Mouse (Mus musculus) liver, adult 2 months (tissue): ENCODE data around the gene Syt12. TPM values are rescaled to one million over a fixed set of nuclear protein-coding genes. Genes with fewer than 3 reads are reported as not detected.

Experiments
- DNase-seq: peaks from one replicate; pipeline ENCODE4 v3.0.0-alpha.2; 2011; ENCODE audit warnings: low read depth, low spot score; ENCODE audit errors: extremely low read depth
- H3K27ac ChIP-seq: fragments of 200-500 bp; replicated peaks from 2 replicates; pipeline ENCODE4 v1.5.1; 2012; ENCODE audit warnings: low read depth, mild to moderate bottlenecking, control low read depth, inconsistent platforms, low read length; ENCODE audit not compliant: insufficient read depth
- H3K27me3 ChIP-seq: fragments of 200-500 bp; 2 replicates; pipeline ENCODE4 v1.6.1; 2012; ENCODE audit warnings: mild to moderate bottlenecking, moderate library complexity, low read length, inconsistent platforms; ENCODE audit not compliant: control insufficient read depth, insufficient read depth
- H3K36me3 ChIP-seq: fragments of 200-500 bp; 2 replicates; pipeline ENCODE4 v1.6.1; 2012; ENCODE audit warnings: low read length, inconsistent platforms; ENCODE audit not compliant: control insufficient read depth, insufficient read depth
- H3K4me1 ChIP-seq: fragments of 200-500 bp; 2 replicates; pipeline ENCODE4 v1.6.1; 2011; ENCODE audit warnings: low read length; ENCODE audit not compliant: control insufficient read depth, insufficient read depth
- H3K4me3 ChIP-seq: fragments of 200-500 bp; 2 replicates; pipeline ENCODE4 v1.5.1; 2011; ENCODE audit warnings: low read depth, mild to moderate bottlenecking, control low read depth, low read length, moderate library complexity; ENCODE audit not compliant: insufficient read depth
- H3K79me2 ChIP-seq: fragments of 200-500 bp; 2 replicates; pipeline ENCODE4 v1.6.1; 2012; ENCODE audit warnings: inconsistent platforms, mild to moderate bottlenecking, low read length, moderate library complexity; ENCODE audit not compliant: control insufficient read depth, insufficient read depth
- H3K9ac ChIP-seq: fragments of 200-500 bp; 2 replicates; pipeline ENCODE4 v1.6.1; 2012; ENCODE audit warnings: low read depth, mild to moderate bottlenecking, control low read depth, inconsistent platforms, low read length
- CTCF ChIP-seq: fragments of 200-500 bp; IDR thresholded peaks from 2 replicates; pipeline ENCODE4 v1.5.1; 2011; ENCODE audit warnings: low read depth, low read length, control low read depth
- POLR2A ChIP-seq: fragments of 200-500 bp; IDR thresholded peaks from 2 replicates; pipeline ENCODE4 v1.6.1; 2011; ENCODE audit warnings: low read length, control low read depth; ENCODE audit not compliant: insufficient read depth; ENCODE audit errors: extremely low read depth
- WGBS: fragments of 180-500 bp; shearing (Covaris S2); methylation state at CpG from one replicate; pipeline ENCODE4 v1.1.7; 2018; 5-methylcytosine and 5-hydroxymethylcytosine counted together
- polyA plus RNA-seq: library from polyadenylated mRNA; depleted of rRNA; stranded (reverse); fragments of >200 nt; gene quantifications from 2 replicates; pipeline ENCODE4 v1.2.3, GENCODE M21; 2012
- total RNA-seq: library from RNA; depleted of rRNA; stranded (reverse); fragments of >200 nt; gene quantifications from 2 replicates; pipeline ENCODE4 v1.2.3, GENCODE M21; 2014

Gene Syt12
- total and polyA plus RNA-seq, 2 experiments, result 0.28 to 0.91 TPM

DNA sequence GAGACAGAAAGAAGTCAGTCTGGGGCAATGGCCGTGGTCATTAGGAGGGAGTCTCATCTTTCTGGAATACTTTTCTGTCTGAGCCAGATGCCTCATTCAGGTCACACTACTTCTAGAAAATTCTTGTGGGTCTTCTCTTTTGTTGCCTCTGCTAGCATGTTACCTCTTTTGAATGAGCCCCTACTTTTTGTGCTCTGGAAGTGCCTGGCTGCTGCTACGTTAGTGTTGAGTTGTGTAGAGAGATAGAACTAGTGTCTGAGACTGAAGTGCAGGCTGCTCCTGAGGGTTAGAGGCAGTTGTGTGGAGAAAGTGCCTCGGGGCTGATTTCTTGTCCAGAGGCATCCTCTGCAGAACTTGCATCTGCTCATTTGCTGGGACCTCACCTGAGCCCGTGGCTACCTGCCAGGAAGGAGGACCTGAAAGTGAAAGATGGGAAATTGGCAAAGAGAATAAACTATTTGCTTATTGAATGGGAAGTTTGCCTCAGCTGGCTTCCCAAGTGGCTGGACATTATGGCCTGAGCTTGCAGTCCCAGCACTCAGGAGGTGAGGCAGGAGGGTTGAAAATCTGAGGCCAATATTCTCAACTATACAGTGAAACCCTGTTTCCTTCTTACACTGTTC is 36.1 kb upstream of the Syt12 start:
- peaks cover 26% of the 10 kb centered on the region for H3K4me1 ChIP-seq
- no peak overlapping the region for H3K9ac ChIP-seq
- peaks cover 10% of the 10 kb centered on the region; the same call in 1 of the 2 replicates for H3K36me3 ChIP-seq
- peaks cover 20% of the 10 kb centered on the region; the same call in 1 of the 2 replicates for H3K79me2 ChIP-seq
- no peaks in the 10 kb centered on the region for H3K27me3 ChIP-seq
- no peak overlapping the region for H3K4me3 ChIP-seq
- peak overlapping the region; percentile 39 for H3K27ac ChIP-seq
- TF ChIP-seq CTCF, result no peak
- no peak for TF ChIP-seq POLR2A
- peak; percentile 61 for DNase-seq
- WGBS, result 31% methylated on average over 4 of the region's 4 CpGs

- 5% methylated on average over 13 of the region's 13 CpGs for WGBS
- H3K27me3 ChIP-seq, result no peaks in the 10 kb centered on the region
- no peak for TF ChIP-seq POLR2A
- no peak for TF ChIP-seq CTCF
- peak overlapping the region; percentile 72 for H3K27ac ChIP-seq
- DNase-seq, result peak; percentile 63
- H3K9ac ChIP-seq, result peak overlapping the region; percentile 91
- H3K36me3 ChIP-seq, result peaks cover 2% of the 10 kb centered on the region; the same call in 1 of the 2 replicates
- peak overlapping the region; percentile 81 for H3K4me3 ChIP-seq
- H3K4me1 ChIP-seq, result peaks cover 30% of the 10 kb centered on the region
- peaks cover 18% of the 10 kb centered on the region; the same call in 1 of the 2 replicates for H3K79me2 ChIP-seq
Measured at GRCm38 (mm10) chr19:4511116-4511841, 34.0 kb upstream of the Syt12 start.

DNA sequence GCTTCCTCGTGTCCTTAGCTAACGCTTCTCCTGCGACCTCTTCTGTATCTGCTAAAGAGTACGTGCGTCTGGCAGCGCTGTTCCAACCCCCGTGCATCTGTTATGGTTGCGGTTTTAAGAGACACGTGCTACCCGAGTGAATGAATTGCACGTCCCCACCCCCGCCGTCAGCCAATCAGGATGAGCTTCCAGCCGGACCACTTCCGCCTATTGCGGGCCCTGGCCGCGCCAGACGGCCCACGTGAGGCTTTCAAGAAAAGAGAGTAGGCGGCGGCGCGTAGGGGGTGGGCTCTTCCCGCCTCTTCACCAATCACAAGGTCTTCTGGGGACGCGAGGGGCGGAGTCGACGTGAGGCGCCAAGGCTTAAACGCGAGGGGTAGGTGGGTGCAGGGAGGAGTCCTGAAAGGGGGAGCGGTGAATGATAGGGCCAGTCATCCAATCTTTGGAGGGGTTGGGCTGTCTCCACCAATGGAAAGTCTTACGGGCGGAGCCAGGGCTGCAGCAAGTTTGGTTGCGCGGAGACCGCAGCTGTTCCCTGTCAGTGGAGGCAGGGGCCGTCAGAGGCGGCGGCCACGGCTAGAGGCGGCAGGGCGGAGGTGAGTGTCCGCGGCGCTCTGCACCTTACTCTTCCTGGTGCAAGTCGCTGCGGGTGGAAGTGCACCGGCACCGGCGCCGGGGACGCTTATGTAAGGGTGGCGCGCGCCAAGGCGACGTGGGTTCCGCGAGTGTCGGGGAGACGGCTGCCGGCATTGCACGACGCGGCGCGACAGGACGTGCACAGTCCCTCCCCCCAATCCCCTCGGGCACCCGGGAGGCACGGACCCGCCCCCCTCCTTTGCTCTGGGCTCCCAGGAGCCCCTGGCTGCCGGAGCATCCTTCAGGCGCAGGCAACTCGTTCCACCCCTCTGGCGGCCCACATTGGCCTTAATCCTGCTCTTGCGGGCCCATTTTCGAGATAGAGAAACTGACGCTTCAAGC is 33.0 kb upstream of the Syt12 start, which contains the start of gene Pcx:
Pcx (plus strand) TSS at position 487 of the 978 bp plus-strand sequence.
- H3K36me3 ChIP-seq, result no peaks in the 10 kb centered on the region
- peak within 1 kb of the TSS; percentile 91 for H3K9ac ChIP-seq
- peak within 1 kb of the TSS; percentile 81 for H3K4me3 ChIP-seq
- H3K4me1 ChIP-seq, result peaks cover 28% of the 10 kb centered on the region
- H3K27ac ChIP-seq, result peak within 1 kb of the TSS; percentile 89
- TF ChIP-seq CTCF (no peak), POLR2A (peak; percentile 98)
- peak; percentile 98 for DNase-seq
- H3K27me3 ChIP-seq, result no peaks in the 10 kb centered on the region
- WGBS, result under 1% methylated on average over 81 of the region's 82 CpGs
- peaks cover 15% of the 10 kb centered on the region; the same call in 1 of the 2 replicates for H3K79me2 ChIP-seq

DNA sequence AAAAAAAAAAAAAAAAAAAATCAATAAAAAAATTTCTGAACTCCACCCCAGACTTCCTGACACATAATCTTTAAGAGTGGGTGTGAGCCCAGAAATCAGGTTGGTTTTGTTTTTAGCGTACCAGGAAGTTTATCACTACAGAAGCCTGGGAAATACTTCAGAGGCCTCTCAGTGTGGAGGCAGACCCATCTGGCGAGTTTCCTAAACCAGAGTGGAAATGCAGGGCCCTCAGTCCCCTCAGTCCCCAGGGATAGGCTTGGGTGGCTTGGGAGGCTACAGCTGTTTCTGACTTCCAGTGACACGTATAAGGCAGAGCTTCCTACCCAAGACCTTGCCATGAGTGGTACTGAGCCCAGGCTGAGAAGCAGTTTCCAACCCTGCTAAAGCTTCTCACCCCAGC is 30.5 kb upstream of the Syt12 start:
- Histone ChIP-seq H3K9ac (no peak overlapping the region), H3K4me3 (no peak overlapping the region), H3K27me3 (no peaks in the 10 kb centered on the region), H3K27ac (peak overlapping the region; percentile 43), H3K36me3 (no peaks in the 10 kb centered on the region), H3K4me1 (peaks cover 18% of the 10 kb centered on the region), H3K79me2 (peaks cover 9% of the 10 kb centered on the region; the same call in 1 of the 2 replicates)
- TF ChIP-seq CTCF (no peak), POLR2A (no peak)
- DNase-seq, result no peak
- WGBS, result 49% methylated on average over 3 of the region's 3 CpGs

GRCm38 (mm10) chr19:4504830-4505229 is 27.6 kb upstream of the Syt12 start:
- no peaks in the 10 kb centered on the region for H3K79me2 ChIP-seq
- TF ChIP-seq POLR2A, result no peak
- no peak for TF ChIP-seq CTCF
- no peak for DNase-seq
- peaks cover 14% of the 10 kb centered on the region for H3K4me1 ChIP-seq
- no peak overlapping the region for H3K27ac ChIP-seq
- no peak overlapping the region for H3K9ac ChIP-seq
- H3K27me3 ChIP-seq, result no peaks in the 10 kb centered on the region
- WGBS, result 97% methylated on average over 1 of the region's 1 CpGs
- no peak overlapping the region for H3K4me3 ChIP-seq
- no peaks in the 10 kb centered on the region for H3K36me3 ChIP-seq
